Mouse (Mus musculus) right cerebral cortex, postnatal 4 days (tissue): ENCODE data around the gene Myo9a.

Source experiments
- DNase-seq: peaks from one replicate; pipeline ENCODE4 v3.0.0-alpha.2; 2022

Myo9a gene

DNA sequence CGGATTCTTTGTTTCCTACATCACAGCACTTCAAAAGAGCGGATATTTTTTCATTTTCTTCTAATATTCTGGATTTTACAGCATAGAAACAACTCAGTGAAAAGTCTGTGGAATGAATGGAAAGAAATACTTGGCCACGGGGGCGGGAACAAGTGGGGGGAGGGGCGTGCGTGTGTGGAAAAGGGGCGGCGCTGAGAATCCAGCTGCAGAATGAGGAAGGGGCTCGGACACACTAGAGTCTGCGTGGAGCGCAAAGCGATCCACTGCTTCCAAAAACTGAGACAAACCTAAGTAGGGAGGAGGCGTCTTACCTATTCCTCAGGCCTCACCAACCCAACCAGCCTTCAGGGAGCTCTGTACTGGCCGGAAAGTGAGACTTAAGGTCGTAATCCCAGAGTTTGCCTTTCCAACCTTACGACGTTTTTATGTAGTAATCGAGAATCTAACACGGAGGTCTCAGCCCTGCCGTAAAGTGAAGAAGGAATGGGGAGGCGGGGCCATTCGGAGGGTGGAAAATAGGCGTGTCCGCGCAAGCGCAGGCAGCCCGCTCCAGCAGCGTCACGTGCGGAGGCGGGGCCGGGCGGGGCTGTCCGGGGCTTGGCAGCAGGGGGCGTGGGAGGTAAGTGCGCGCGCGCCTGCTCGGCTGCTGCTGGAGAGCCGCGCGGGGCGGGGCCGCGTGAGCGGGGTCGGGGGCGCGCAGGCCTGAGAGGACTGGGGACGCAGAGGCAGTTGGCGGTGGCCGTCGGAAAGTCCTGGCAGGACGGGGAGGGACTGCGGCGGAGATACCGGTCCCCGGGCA is at the start of gene Myo9a, which contains the start of gene Senp8:
Gene Myo9a (plus strand): TSS at position 630 of the 799 bp plus-strand sequence.
Gene Senp8 (minus strand): TSS at position 444 of the 799 bp plus-strand sequence.
- DNase-seq: peak; percentile 99

DNA sequence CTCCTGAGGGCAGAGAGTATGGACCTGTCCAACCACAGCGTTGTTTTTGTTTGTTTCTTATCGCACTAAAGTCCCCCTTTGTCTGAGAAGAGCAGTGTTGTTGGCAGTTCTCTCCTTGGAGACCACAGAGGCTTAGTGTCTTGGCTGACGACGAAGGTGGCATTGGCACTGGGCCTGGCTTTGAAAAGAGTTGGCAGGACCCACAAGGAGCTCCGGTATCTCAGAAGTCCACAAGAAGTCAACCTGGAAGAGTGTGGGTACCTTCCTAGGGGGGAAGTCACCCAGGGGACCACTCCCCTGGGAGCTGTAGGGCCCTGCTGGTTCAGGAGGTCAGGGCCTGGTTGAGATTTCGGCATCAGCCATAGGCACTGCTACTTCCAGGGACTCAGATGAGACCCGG is 49.6 kb upstream of the Myo9a start:
- DNase-seq: no peak

DNA sequence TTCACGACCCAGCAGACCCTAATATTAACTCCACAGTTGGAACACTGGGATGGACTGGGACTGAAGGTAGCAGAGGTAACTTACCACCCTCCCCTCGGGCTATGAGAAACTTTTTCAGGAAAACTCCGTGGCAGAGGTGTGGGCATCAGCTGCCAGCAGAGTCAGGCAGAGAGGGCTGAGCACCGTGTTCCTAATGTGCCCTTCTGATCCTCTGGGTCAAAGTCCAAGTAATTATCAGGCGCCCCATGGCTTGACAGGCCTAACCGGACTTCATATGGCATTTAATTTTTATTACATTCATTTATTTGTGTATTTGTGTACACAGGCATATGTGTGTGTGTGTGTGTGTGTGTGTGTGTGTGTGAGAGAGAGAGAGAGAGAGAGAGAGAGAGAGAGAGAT is 47.6 kb upstream of the Myo9a start:
- DNase-seq: no peak

DNA sequence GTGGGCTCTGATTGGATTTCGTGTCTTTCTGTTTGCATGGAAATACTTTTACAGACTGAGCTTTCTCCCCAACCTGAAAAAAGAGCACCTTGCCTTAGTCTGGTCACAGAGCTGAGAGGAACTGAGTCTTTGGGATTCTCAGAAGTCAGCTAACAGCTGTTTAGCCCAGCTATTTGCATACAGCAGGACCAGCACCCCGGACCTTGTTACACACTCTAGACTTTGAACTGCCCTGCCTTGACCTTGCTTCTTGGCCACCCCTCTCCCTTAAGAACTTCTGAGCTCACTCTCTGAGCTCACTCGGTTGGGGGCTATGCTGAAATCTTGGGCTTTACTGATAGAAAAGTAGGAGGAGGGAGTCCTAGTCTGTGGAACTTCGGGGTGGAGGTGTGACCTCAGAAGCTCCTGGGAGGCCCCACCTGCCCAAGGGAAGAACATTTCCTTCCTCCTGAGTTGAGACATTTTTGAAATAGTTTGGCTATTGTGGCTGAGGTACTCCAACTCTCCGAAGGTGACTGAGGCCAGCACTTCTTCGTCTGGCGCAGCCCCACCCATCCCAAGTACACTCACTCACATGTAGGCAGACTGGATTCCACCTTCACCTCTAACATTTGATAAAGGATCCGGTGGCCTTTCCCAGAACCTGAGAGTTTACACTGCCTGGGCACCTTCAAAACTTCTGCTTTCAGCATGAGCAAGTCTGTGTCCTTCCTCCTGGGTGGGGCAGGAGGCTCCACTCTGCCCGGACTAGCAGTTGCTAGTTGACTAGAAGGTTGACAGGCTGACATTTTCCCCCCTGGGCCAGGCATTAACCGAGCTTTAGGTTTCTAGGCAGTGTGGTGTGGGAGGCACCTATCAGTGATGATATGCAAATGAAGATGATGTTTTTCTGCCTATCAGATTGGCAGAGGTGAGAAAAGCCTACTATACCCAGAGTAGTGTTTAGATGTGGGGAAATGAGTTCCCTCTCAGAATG is 43.6 kb upstream of the Myo9a start:
- no peak for DNase-seq

DNA sequence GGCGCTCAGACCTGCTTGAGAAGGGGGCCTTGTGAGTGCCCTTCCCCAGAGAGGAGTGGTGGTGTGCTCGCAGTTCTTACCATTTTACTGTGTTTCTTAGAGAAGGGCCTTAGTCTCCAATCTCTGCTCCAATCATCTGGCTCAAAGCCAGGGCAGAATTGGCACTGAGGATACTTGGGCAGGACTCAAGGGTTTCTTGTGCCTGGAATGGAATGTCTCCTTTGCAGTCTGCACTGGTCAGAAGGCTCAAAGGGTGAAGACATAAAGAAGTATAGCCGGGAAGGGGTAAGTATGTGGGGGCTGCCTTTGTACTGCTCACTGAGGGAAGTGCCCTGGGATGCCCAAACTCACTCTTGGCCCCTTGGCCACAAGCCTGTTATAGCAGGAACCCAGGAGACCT is 41.5 kb upstream of the Myo9a start:
- peak; percentile 37 for DNase-seq

DNA sequence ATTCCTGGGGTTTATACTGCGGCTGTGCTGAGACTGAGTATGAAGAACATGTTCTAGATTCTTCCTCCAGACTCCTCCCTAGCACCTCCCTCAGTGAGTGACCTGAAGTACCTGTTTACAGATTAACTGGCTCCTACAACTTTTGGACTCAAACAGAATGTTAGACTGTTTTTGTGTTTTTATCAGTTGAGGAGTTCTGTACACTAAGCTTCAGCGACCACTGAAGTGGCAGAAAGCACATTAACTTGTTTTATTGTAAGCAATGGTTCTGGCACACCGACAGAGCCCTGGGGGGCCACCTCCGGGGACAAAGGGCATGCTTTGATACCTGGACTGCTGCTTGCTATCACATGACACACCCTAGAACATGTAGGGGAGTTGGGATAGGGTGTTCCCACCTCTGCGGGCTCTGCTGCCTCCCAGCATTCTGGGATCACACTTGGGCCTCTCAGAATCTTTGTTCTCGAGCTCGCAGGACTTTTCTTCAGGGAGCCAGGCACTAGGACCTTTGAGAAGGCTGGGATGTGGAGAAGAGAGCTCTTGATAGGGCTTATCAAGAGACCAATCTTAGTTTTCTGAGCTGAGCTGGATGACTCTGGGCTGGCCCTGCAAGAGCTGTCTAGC is 34.3 kb upstream of the Myo9a start:
- no peak for DNase-seq

DNA sequence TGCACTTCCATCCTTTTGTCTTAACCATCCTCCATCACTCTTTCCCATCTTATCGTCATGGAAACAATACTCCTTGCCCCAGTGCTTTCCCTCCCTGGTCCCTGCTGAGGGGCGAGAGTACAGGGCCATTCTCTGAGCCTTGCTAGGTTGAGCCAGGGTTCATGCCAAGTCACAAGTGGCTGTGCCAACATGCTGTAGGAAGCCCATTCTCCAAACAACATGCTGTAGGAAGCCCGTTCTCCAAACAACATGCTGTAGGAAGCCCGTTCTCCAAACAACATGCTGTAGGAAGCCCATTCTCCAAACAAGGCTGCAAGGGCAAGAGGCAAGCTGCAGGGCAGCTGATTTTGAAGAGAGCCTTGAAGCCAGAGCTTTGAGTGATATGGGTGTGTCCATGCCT is 32.5 kb upstream of the Myo9a start:
- no peak for DNase-seq

DNA sequence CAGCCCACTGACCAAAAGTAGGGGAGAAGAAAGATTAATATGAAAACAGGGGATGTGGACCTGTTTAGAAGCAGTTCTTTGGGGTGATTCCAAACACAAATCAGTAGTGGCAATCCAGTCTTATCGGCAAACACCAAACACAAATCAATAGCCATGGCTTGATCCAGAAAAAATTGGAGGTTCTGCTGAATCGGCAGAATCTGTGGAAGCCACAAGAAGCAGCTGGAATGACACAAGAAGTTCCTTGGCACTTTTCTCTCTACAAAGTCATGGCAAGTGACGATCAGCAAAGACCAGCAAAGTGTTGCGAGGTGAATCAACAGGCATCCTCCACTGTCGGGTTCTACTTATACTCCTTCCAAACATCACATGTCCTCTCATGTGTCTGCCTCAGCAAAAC is 29.6 kb upstream of the Myo9a start:
- DNase-seq: no peak

DNA sequence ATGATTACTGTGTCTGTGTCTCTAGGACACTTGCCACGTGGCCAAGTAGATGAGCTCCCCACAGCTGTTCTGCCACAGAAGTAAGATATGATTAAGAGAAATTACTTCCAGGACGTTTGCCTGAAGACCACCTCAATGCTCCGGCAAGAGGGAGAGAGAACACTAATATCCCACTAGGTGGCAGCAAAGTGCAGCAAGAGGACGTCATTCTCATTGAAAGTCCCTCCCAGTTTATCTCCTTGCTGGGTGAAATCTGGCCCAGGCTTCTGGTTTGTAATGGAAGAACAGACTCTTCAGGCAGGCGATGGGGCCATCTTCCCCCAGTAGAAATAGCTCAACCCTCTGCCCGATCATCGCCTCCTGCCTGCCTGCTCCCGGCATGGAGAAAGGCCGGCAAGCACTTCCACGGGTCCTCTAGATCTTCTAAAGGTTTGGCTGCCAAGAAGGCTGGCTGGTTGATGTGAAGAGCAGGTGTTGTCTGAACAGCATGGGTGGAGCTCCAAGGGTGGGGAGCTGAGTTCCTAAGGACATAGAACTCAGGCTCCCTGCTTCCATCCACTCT is 27.5 kb upstream of the Myo9a start:
- peak; percentile 61 for DNase-seq

DNA sequence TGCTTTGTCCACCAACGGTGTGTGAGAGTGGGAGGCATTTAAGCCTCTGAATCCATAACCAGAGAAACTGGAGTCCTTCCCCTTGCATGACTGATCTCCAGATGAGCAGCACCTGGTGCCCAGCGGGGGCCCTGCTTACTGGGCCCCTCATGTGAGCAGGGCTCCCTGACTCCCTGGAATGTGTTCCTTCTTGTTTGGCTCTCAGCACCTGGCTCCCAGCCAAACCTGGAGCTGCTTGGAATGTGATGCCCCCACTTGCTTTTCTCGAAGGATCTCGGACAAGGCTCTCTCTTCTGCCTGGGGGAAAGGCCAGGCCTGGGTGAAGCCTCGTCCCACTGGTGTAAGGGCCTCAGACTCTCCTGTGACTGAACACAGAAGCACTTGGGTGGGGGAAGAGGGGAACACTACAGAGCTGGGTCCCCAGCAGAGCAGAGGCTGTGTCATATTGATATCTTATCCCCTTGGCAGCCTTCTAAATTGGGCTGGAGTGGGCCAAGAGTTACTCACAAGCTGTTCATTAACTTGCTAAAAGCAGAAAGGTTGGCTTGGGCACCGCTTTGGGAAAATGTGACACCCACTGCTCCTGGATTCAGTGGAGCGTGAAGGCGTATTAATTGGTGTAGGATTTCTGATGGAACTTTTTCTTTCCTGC is 26.8 kb upstream of the Myo9a start:
- peak; percentile 46 for DNase-seq

DNA sequence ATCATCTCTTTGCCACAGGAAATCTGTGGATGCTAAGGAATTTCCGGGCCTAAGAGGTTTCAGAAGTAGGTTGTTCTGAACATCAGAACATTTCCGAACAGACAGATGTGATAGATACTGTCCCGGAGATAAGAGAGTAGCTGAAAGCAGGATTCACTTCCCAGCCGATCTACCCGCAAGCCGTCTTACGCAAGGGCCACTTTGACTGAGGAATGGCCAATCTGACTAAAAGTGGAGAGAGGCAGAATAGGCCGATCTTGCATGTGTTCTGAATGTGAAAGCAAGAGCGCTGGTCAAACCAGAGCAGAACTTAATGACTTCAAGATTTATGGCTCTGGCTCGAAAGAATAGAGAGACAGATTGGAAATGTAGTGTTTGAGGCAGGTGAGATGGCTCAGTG is 25.2 kb upstream of the Myo9a start:
- DNase-seq: no peak

DNA sequence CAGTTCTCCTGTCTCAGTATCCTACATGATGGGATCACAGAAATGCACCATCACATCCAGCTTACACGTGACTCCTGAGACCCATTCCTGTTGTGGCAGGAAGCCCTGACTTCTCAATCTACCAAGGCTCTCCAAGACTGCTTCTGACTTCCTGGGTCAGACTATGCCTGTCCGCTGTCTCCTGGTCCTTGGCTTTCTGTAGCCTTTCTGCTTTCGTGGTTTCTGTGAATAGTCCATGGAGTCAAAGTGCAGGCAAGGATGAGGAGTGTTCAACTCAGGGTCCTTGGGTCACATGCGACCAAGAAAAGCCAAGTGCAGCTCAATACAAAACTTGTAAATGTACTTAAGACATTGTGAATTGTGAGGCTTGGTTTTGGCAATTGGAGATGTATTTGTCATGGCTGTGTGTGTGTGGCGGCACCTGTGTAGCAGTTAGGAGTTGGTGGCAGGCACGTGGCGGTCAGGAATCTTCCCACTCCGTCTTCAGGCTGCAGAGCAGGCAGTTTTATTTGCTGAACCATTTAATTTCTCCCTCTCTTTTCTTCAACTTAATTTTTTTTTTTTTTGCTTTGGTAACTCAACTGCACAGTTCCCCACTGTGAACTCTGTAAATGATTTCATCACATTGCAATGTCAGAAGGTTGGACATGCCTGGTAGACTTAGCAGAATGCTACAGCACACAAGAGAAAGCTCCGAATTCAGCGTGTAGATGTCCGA is 23.0 kb upstream of the Myo9a start:
- DNase-seq: no peak

DNA sequence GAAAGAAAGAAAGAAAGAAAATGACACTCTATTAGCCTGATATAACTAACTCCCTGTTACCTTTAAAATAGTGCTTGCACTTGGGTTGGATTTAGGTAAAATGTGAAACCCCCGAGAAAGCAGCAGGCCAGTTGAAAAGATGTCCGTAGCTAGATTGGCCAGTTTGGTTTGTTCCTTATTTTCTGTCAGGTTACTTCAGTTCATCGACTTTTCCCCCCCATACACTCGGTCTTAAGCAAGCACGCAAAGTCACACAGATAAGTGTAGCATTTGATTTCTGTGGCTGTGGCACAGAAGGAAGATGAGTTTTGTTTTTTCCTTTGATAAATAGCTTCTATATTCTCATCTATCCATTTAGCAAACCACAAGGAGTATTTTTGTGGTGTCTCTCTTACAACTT is 19.6 kb upstream of the Myo9a start:
- DNase-seq: no peak

DNA sequence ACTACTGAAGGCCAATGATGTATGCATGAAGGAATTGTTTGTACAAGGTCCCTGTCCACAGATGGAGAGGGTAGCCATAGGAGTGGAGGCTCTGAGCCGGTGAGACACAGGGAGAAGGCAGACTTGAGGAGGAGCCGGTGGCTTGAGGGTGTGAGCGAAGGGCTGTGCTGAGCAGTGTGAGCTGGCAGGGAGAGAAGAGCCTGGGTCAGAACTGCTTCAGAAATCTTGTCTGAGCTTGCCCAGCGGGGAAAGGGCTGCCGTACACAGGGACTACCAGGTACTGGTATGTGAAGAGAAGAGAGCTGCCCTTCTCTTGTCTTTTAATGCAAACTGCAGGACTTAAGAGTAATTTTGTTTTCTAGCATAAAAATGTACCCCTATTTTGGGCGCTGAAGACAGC is 17.6 kb upstream of the Myo9a start:
- DNase-seq: no peak

DNA sequence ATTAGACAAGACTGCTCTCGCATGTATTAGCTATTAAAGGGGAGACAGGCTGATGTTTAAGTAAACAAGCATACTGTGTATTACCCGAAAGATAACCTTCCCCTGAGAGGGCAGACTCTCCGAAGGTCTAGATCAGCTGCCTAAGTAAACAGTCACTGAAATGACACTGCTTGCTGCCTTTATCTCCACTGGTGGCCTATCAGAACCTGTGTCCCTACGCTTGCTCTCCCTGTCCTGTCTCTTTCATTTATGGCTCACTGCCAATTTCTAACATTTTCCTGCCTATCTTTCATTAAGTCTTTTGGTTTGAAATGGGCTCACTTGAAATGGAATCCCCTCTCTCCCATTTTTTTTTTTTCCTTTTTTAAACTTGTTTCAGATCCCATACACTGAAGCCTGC is 15.3 kb upstream of the Myo9a start:
- no peak for DNase-seq

DNA sequence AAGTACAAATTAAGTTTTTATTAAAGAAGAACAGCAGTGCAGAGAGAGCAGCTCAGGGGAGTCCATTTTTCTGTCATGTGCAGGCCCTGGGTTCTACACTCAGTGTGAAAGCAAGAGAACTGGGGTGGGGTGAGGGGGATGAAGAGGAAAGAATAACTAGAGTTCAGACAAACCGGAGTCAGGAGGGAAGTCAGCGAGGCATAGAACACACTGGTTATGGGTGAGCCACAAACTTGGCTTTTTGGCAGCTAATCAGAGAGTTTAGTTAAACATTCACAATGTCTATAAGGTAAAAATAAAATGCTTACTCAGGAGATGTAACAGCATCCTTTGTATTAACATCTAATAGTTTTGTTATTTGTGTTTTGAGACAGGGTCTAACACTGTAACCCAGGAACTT is 10.1 kb upstream of the Myo9a start:
- DNase-seq: no peak

DNA sequence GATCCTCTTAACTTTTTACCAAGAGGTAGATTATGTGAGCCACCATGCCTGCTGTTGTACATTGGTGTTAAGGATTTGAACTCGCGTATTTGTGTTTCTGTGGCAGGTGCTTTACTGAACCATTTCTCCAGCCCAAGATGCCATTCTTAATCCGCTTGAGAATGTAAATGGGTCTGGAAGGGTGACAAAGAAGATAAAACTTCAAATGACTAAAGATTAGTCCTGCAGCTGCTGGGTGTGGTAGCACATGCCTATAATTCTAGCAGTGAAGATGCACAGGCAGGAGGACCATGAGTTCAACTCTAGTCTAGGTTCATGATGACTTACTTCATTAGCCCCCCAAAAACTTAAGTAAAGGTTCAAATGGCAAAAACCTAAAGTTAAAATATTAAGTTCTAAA is 6.8 kb upstream of the Myo9a start:
- DNase-seq: no peak

DNA sequence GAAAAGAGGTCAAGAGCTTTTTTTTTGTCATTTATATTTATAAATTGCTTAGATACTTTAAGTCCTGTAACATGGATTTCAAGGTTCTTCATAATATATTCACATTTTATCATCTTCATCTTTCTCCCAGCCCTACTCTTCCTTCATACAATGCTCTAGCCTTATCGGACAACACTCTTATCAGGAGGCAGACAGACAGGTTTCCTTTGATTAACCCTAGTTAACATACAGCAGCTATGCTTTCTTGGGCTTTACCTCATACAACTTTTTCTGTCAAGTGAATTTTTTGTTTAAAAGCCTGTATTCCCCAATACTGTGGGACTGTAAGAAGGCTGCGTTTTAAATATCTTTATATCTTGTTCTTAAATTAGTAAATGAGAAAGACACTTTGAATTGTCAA is 2.3 kb upstream of the Myo9a start:
- DNase-seq: no peak

DNA sequence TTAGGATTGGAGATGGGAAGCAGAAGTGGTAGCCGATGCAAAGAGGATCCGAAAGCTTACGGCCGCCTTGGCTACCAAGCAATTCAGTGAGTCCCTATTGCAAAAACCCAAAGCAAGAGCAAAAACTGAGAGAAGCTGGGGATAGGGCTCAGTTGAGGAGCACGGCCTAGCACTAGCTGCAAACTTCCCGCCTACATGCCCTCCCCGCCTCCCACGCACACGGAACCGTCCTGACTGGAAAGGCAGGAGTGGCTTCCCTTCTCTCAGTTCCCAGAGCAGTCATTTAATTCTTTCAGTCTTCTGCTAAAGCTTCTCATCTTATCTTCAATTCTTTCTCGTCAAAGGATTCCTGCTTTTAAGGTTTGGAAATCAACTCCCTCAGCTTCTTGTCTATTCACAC is 1.7 kb upstream of the Myo9a start:
- DNase-seq: no peak

DNA sequence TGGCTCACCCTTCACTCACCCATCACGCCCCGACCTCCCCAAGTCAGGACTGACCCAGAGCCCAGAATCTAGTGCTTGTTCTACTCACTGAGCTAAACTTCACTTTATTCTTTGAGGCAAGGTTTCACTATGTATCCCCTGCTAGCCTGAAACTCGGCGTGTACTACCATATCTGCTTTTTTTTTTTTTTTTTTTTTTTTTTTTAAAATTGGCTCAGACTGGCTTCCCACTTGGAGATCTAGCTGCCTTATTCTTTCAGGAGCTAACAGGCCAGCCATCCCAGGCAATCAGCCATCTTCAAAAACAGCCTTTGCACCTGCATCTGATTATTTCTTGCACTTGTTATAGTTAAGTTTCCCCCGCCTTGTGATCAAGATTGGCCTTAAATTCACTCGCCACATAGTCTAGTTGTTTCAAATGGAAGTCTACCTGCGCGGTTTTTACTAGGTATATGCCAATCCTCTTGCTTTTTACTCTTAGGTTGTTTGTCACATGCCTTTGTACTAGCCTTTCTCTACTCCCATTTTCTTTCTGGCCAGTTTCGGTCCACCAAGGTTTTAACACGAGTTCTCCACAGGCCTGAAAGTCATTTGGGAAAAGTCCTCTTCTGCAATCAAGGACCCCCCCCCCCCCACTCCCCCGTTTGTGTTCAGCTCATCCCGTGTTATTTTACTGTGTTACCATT is 973 bp upstream of the Myo9a start:
- DNase-seq: no peak

DNA sequence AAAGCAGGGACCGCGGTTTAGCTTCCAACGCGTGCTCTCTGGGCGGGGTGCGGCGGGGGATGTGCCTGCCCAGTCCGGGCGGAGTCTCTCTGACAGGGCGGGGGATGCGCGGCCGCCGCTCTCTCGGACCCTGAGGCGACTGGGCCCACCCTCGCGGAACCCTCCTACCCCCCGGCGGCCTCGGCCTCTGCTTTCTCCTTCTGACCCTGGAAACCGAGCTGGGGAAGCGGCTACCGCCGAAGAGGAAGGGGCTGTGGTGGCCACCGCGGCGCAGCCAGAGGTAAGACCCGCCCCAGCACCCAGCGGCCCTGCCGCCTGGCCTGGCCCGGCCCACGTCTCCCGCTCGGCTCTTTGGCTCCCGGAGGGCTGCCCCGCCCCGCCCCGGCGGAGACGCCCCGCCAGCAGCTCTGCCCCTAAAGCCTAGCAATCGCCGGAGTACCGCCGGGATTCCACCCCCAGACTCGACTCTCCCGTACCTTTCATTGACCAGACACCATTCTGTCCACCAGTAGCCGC is 428 bp downstream of the Myo9a start:
- DNase-seq: no peak
